Mouse (Mus musculus) gastrocnemius, adult 8-10 months (tissue): Measurements from ENCODE around the gene Mrpl22. TPM values are rescaled to one million over a fixed set of nuclear protein-coding genes. Genes with fewer than 3 reads are reported as not detected.
"Not testable (repeated sequence)": the region's sequence is repeated elsewhere in the genome, so short reads cannot be mapped to it uniquely, and the experiment has no call there.

Experiments used
- DNase-seq, 2 experiments: peaks; one replicate each; pipeline ENCODE4 v3.0.0; 2022; ENCODE audit warnings: low spot score in 2 of 2
- total RNA-seq, 4 experiments: library from RNA; stranded (reverse); gene quantifications; 2 replicates each; pipeline ENCODE4 v1.2.4; 2022

The Mrpl22 gene
- total RNA-seq = 10 to 100 TPM; 33.9 to 39.7 (median 37.6) TPM

DNA sequence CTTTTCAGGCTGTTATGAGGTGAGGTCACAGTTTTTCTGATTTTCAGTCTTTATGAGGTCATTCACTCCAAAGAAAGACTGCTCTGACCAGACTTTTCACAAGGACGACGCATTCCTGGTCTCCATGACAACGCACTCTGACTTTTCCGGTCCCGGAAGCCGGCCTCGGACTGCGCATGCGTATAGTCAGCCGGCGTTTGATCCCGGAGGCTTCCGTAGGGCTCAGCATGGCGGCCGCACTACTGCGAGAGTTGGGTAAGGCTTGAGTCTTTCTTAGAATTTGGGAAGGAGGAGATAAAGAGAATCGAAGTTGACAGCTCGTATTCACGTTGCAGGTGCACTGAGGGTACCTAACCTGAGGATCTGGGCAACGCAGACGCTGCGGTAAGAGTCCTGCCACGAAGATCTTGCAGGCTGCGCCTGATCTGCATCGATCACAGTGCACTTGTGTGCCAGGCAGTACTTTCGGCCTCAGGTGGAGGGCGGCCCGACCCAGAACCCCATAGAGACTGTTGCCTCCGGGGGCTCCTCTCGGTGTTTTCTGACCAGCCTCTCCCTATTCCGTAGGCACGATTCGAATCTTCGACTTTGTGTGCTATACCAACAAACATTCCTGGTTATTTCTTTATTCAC, at the start of gene Mrpl22:
Mrpl22 (plus strand) TSS at position 203 of the 633 bp plus-strand sequence.
- peak; percentile 87 to 91 for DNase-seq

DNA sequence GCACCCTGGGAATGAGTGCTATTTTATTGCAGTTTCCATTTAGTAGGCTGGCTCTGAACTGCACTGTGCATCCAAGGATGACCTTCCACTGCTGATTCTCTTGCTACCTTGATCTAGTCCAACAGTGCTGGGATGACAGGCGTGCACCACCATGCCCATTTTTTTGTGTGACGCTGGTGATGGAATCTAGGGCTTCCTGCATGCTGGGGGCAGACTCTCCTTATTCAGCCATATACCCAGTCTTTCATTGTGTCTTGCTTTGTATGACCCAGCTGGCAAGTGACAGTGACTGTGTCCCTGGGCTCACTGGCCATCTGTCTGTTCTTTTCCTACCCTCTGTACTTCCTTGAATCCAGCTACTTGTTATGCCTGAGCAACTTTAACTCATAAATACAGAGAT, 47.8 kb upstream of the Mrpl22 start:
- no peak for DNase-seq

DNA sequence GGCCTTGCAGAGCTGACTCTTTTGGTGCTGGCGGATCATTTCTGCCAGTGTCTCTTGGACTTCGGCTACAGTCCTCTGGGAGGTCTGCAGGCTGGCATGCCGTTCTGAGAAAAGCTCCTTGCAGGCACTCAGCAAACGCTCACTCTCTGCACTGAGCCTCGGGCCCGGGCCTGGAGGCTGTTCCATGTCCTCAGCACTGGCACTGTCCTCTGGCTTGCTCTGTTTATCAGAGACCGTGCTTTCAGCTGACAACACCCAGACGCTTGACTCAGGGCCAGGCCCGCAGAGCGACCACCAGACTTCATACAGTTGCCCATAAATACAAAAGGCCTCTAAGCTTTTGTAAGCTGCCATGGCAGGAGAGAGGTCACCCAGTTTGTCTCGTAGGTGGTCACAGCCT, 46.4 kb upstream of the Mrpl22 start:
- DNase-seq = no peak

DNA sequence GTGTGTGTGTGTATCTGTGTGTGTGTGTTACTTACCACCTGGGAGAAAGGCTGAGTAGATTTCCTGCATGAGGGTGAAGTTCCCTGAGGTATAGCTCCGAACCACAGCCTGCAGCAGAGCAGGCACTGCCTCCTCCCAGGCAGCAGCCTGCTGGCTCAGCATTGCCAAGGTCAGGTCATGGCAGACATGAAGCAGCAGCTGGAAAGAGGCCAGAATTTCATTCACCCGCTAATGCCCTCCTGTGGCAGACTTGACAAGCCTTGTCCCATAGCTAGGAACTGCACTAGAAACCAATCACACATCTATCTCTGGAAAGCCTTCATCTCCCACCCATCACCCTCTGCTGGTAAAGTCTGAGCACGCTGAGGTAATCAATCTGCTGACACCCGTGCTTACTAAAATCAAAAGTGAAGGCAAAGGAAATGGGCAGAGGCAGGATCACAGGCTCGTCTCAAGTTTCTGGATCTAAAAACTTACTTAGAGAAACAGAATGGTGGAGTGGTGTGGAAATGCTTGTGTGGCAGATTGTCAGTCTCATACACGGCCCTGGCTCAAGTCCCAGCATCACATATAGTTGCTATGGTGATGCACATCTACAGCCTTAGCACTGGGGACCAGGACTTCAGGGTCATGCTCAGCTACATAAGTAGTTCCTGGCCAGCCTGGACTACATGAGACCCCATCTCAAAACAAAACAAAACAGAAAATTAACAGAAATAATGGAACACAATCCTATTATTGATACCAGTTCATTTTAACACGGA, 44.9 kb upstream of the Mrpl22 start:
- DNase-seq = peak; percentile 51 to 68

DNA sequence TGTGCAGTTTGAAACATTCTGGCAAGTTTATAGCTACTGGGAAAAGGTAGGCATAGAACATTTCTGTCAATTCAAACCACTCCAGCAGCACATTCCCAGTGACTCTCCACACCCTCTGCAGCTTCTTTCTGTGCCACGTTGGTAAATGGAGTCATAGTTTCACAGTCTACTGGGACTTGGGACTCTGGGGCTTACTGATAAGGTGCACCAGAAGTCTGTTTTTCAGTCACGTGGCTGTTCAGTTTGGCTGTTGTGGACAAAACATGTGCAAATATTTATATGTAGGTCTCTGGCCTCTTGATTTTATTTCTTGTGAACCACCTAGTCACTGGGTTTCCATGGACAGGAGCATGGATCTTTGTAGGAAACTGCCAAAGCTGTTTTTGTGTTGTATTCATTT, 43.9 kb upstream of the Mrpl22 start:
- DNase-seq = no peak

DNA sequence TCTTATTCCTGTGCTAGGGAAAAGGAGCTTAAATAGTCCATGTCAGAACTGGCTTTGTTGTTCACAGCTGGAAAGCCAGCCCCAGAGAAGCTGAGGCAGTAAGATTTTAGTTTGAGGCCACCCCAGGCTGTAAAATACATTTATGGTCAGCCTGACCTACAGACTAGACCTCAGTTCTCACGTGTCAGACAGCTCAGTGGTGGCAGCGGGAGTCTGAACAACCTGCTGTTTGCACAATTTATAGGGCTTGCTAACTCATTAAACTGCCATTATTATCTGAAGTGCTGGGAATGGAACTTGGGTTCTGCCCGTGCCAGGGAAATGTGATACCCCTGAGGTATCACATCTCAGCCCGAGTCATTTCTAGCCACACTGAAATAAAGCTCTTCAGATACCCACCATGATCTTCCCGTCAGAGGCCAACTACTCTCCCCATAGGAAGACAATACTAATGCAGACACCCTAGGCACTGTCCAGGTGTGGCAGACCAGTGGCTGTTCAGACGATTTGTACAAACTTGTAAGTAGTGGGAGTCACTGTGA, 42.1 kb upstream of the Mrpl22 start:
- no peak for DNase-seq

DNA sequence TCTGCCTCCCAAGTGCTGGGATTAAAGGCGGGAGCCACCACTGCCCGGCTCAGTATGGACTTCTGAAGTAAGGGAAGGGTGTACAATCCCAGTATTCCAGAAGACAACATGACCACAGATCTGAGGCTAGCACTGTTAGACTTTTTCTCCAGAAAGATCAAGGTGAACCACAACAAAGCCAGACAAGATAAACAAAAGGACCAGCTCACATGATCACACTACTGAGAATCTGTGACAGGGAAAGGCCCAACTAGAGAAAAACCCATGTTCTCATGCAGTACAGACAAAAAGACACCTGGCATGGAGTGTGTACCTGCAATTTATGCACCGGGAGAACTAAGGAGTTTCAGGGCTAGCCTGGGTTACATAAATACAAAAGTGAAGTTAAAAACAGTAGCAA, 39.4 kb upstream of the Mrpl22 start:
- DNase-seq = no peak

DNA sequence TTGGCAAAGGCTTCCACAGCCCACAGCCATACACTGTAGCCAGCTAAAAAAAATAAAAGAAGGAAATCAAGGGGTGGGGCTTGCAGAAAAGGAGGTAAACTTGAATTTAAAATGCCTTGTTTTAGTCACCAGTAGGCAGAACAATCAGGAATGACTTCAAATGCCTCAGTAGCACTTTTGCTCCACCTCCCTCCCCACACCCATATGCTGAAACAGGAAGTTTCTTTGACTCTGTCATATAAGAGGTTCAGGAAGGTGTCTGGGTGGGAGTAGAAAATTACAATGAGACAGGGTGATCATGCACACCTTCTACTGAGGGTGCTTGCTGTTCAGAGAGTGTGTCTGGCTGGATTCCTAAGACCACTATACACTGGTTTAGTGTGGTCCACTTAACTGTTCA, 36.6 kb upstream of the Mrpl22 start:
- no peak for DNase-seq

DNA sequence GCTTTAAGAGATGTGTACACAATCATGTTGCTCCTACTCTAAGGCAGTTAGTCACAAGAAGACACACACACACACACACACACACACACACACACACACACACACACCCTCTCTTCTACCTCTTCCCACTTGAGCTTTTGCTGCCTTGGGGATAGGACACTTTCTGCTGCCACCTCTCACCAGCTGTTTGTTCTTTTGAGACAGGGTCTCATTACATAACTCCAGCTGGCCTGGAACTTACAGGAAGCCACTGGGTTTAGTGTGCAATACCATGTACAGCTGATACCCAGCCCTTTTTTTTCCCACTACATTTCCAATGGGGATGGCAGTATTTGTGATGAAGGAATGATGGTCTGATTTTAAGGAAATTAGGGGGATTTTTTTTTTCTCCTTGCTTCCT, 36.2 kb upstream of the Mrpl22 start:
- DNase-seq = no peak

DNA sequence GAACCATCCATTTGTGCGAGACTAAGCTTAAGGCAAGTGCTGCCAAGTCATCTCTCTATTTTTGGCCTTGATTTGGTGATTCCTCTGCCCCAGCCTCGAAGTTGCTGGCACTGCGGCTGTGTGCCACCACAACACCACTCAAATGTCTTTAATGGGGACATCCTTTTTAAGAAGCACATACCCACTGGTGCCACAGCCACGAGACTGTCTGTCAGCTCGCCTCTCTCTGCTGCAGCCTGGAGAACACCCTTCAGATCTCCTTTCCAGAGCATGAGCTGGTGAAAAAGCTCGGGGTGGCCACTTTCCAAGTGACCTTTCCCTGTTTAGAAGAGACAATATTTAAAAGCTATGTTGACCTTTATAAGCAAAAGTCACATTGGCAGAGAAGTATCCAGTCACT, 34.8 kb upstream of the Mrpl22 start:
- DNase-seq = peak in 1 of 2 experiments; percentile 13

DNA sequence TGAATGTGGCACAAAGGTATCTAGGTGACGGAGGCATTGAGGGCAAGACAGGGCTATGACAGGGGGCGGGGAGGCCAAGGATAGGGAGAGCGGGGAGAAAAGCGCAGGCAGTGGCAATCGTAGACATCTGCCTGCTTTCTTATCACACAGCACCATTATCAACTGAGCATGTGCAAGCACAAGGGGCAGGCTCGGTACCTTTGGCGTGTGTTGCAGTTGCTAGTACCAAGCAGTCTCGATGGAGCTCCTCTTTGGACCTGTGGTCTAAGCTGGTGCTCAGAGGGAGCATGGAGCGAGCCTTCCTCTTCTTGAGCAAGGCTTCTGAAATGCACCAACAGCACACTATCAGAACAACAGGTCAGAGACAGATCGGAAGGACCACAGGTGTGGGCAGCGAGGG, 32.6 kb upstream of the Mrpl22 start:
- no peak for DNase-seq

DNA sequence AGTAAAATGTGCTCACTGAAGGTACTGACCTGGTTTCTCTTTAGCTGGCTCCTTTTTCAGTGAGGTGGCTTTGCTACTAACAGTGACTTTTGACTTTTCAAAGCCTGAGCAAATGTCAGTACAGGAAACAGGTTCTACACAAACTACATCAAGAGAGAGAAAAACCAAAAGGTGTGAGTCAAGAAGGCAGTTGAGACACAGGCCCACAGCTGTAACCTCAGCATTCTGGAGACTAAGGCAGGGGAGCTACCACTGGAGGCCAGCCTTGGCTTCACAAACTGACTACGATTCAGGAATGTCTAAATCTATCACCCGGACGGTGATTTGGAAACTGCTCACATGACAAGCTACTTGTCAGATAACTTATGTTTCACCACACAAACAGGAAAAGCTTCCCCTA, 32.0 kb upstream of the Mrpl22 start:
- no peak for DNase-seq

DNA sequence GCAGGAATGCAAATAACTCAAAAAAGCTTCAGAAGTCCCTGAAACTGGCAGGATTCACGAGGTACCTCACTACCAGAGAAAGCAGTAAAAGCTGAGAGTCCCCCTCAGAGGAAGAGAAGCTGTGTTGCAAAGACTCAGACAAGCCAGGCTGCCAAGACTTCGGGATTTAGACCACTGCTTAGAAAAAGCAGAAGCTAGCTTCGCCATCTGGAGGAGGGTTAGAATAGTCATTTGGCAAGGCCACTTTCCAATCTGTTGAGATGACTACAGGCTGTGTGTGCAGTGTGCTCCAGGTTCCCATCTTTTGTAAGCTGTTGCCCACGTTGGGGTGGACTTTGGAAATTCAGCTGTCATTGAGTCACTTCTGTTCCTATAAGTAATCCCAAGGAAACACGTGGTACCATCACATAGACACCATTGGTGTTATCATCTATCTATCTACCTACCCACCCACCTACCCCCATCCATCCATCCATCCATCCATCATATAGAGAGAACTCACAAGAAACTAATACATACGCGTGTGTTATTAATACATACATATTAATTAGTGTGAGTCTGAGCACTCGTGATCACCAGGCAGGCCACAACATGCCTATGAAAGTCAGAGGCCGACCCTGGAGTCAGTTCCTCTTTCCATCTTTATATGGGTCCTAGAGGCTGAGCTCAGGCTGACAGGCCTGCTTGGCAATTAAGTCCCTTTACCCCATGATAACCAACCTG, 27.6 kb upstream of the Mrpl22 start:
- no peak for DNase-seq

DNA sequence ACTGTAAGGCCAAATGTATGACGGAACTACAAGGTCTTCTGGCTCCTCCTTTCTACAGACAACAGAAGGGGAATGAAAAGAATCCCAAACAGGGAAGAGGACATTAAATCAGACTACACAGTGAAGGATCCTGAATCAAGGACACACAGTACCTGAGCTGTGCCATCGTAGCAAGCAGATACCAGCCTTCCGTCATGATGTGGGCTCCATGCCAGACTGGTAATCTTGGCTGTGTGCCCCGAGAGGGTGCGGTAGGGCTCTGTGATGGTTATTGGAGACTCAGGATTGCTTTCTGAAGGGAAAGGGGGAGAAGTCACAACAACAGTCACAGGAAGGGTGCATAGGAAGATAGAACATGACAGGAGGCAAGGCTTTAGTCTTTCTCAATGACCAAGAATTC, 25.2 kb upstream of the Mrpl22 start:
- no peak for DNase-seq

DNA sequence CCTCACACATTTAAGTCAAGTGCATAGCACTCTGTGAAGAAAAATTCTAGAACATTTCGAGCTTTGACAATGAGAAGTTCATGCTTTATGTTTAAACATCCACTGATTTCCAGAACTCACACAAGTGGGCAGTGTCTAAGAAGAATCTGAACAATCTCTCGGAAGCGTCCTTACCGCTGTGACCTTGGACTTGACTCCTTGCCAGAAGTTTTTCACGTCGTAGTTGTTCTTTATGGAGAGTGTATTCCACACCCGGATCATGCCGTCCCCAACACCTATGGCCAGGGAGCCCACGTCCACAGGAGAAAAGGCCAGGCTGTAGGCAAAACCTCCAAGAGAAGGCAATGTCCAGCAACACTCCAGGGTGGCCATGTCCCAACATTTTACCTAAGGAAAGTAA, 16.0 kb upstream of the Mrpl22 start:
- DNase-seq = no peak

DNA sequence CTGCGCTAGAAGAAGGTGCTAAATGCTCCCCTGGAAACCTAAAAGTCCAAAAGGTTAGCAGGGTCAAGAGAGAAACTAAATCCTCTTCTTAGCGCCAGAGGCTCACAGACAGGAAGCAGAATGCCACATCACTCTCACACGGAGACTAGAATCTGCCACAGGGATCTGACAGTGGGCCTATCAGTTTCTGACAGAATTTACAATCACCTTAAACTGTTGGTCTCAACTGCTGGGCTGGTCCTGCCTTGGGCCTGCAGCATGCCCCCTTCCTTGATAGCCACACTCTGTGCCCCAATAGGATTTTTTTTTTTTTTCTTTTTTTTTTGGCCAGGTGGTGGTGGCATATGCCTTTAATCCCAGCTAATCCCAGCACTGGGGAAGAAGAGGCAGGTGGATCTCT, 14.6 kb upstream of the Mrpl22 start:
- DNase-seq = no peak

DNA sequence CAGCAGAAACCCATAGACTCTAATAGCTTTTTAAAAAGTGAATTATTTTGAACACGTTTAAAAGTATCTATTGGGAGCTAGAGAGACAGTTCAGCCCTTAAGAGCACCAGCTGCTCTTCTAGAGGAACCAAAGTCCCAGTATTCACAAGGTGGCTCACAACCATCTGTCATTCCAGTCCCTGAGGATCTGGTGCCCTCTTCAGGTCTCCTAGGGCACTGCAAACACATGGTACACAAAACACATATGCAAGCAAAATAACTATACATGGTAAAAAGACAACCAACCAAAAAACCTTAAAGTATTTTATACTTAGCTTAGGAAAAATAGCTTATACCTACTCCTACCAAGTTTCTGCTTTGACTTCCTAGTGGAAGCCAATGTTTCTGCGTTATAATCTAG, 6.4 kb upstream of the Mrpl22 start:
- no peak for DNase-seq

DNA sequence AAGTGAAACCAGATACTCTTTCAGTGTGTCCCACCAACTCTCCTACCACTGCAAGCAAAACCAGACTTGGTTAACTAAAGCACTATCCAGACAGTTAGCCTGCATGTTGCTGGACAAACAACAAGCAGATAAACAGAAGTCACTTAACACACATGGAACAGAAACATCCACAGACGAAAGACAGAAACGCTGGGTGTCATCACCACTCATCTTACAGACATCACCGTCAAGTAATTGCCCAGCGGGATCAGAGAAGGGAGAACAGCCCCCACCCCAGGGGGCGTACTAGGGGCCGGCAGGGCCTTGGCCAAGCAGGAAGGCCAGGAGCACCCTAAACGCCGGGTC, 3.7 kb upstream of the Mrpl22 start:
- DNase-seq = no peak

DNA sequence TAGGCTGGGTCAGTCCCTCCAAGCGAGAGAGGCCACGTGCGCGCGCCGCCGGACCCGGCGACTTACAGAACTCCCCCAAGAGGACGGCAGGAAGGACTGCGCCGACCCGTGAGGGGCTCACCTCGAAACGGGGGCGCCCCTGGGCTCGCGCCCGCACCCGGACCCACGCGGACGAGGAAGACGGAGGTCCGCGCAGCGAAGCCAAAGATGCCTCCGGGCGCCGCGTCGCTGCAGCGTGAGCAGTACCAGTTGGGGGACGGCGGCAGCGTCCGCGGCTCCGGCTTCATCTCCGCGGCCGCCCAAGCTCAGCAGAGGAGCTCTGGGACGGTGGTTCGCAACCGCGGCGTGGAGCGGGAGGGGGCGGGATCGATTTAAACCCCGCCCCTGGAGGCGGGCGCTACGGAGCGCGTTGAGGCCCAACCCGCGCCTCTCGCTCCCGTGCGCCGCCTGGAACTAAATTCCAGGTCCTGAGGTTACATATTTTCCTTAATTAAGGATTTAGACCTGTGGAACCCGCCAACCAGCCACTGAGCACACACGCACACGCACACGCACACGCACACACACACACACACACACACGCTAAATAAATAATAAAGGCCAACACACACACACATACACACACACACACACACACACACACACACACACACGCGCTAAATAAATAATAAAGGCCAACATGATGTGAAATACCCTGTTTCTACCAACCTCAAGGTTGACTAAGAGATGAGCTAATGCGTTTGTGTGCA, 3.1 kb upstream of the Mrpl22 start, which contains the start of gene Gemin5:
Gemin5 (minus strand) TSS at position 373 of the 749 bp plus-strand sequence.
- peak; percentile 69 to 77 for DNase-seq

DNA sequence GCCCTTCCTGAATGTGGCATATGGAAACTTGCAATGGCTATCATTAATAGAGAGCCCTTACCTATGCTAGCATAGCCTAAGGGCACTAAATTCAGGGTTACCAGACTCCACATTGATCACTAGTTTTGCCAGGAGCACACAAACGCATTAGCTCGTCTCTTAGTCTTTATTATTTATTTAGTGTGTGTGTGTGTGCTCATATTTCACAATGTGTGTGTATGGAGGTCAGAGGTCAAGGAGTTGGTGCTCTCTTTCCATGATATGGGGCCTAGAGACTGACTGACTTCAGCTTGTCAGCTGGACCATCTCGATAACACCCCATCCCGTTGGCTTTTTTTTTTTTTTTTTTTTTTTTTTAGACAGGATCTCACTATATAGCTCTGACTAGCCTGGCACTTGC, 1.8 kb upstream of the Mrpl22 start:
- no peak for DNase-seq

DNA sequence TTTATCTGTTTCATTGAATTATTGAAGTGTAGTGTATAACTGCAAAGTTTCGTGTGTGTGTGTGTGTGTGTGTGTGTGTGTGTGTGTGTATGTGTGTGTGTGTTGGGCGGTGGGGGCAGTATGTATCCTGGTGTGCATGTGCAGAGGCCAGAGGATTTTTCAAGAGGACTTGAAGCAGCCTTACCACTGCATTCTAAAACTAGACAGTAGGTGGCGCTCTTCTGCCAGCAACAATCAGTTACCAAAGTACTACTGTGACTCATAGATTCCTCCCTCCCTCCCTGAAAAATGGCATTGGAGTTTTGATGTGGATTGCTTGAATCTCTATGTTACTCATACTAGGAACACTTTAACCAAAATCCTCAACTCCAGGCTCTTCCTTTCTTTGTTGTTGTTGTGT, 8.1 kb downstream of the Mrpl22 start:
- DNase-seq = peak; percentile 68 to 77

DNA sequence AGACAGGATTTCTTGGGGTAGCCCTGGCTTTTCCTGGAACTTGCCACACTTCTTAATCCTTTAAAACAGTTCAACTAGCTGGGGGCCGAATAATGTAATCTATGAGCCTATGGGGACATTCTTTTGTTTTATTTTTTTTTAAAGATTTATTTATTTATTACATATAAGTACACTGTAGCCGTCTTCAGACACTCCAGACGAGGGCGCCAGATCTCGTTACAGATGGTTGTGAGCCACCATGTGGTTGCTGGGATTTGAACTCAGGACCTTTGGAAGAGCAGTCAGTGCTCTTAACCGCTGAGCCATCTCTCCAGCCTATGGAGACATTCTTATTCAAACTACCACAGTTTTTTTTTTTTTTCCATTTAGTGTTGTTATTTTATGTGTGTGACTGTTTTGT, 8.5 kb downstream of the Mrpl22 start:
- not testable (repeated sequence) for DNase-seq
